Mouse (Mus musculus): ENCODE results near the gene Jmjd8. TPM values are rescaled to one million over a fixed set of nuclear protein-coding genes. Genes with fewer than 3 reads are reported as not detected.

The Jmjd8 gene
- polyA plus RNA-seq, 2 experiments: 13.7 to 17.3 TPM

DNA sequence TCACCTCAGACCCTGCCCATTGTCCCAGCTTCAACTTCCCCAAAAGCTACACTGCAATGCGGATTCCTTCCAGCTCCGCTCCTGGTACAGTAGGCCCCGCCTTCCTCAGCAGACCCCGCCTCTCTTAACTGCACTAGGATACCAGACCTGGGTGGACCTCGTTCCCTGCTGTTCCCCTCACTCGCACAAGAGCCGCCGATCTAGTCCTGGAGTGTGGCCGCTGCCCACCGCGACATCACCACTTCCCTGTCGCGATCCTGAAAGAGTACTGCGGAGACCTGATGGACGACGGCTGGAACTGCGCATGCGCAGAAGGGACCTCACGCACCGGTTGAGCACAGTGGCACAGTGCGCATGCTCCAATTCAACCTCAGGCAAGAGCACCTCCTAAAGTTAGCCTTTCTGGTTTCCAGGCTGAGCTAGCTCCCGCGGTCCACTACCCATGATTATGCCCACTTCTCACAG is 43.4 kb upstream of the Jmjd8 start, which contains the start of gene Haghl:
Gene Haghl (minus strand): TSS at position 393 of the 465 bp plus-strand sequence.
- H3K4me3 ChIP-seq (ENCODE audit: insufficient read depth in 1 of 2, low read depth in 2 of 2, low read length in 2 of 2): peak within 1 kb of the TSS; percentile 65 to 75
- ATAC-seq (ENCODE audit: insufficient read depth) (peak; percentile 86), DNase-seq (ENCODE audit: low read depth in 3 of 3, low spot score in 3 of 3) (peak; percentile 87 to 89 (median 89))
- TF ChIP-seq EP300 (IDR thresholded peaks at IDR 0.05; ENCODE audit: low read depth): no peak
- TF ChIP-seq CTCF (IDR thresholded peaks at IDR 0.05; ENCODE audit: low read depth): no peak
- peak within 1 kb of the TSS; percentile 70 for H3K4me2 ChIP-seq (ENCODE audit: low read depth)
- H3K36me3 ChIP-seq (replicated peaks; ENCODE audit: control insufficient read depth, insufficient read depth, low read depth): peaks cover 14% of the 10 kb centered on the region
- H3K27me3 ChIP-seq (ENCODE audit: control insufficient read depth, insufficient read depth, low read length): no peaks in the 10 kb centered on the region
- H3K27ac ChIP-seq: peak within 1 kb of the TSS; percentile 24
- peak within 1 kb of the TSS; percentile 32 for H3K9ac ChIP-seq (replicated peaks)
- under 1% methylated on average over 23 of the region's 23 CpGs for WGBS (ENCODE audit: insufficient replicate concordance)
- peaks cover 0 to 2% of the 10 kb centered on the region in 2 experiments; a peak in 1 of 4 replicates for H3K4me1 ChIP-seq (replicated peaks; ENCODE audit: control insufficient read depth in 2 of 2, insufficient read depth in 2 of 2, low read length in 1 of 2)
- no peaks in the 10 kb centered on the region for H3K9me3 ChIP-seq (ENCODE audit: control insufficient read depth, low read length)

DNA sequence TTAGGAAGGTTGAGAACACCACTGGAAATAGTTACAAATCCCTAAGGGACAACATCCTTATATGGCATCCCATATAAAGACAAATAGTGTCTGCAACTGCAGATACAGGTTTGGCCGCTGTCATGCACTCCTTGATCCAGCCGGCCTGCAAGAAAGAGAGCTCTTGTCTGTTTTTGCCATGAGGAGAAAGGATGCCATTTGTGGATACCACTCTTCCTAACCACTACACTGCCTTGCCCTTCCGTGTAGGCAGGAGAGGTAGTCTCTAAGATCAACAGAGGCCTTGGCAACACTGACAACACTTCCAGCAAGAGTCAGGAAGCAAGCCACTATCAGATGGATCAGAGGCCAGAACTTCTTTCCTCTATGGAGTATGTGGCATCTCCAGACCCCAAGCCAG is 42.4 kb upstream of the Jmjd8 start, which contains the start of gene Ccdc78:
Gene Ccdc78 (plus strand): TSS at position 301 of the 400 bp plus-strand sequence.
- no peaks in the 10 kb centered on the region for H3K9me3 ChIP-seq (ENCODE audit: control insufficient read depth, low read length)
- peak within 1 kb of the TSS; percentile 32 for H3K9ac ChIP-seq (replicated peaks)
- ATAC-seq (ENCODE audit: insufficient read depth) (no peak), DNase-seq (ENCODE audit: low read depth in 3 of 3, low spot score in 3 of 3) (no peak)
- H3K27me3 ChIP-seq (ENCODE audit: control insufficient read depth, insufficient read depth, low read length): no peaks in the 10 kb centered on the region
- H3K4me1 ChIP-seq (replicated peaks; ENCODE audit: control insufficient read depth in 2 of 2, insufficient read depth in 2 of 2, low read length in 1 of 2): peaks cover 0 to 5% of the 10 kb centered on the region in 2 experiments; a peak in 3 of 4 replicates
- H3K4me2 ChIP-seq (ENCODE audit: low read depth): peak within 1 kb of the TSS; percentile 70
- TF ChIP-seq EP300 (IDR thresholded peaks at IDR 0.05; ENCODE audit: low read depth) (no peak), CTCF (IDR thresholded peaks at IDR 0.05; ENCODE audit: low read depth) (no peak)
- H3K36me3 ChIP-seq (replicated peaks; ENCODE audit: control insufficient read depth, insufficient read depth, low read depth): peaks cover 14% of the 10 kb centered on the region
- 71% methylated on average over 3 of the region's 3 CpGs for WGBS (ENCODE audit: insufficient replicate concordance)
- peak within 1 kb of the TSS; percentile 65 to 75 for H3K4me3 ChIP-seq (ENCODE audit: insufficient read depth in 1 of 2, low read depth in 2 of 2, low read length in 2 of 2)
- H3K27ac ChIP-seq: peak within 1 kb of the TSS; percentile 24

DNA sequence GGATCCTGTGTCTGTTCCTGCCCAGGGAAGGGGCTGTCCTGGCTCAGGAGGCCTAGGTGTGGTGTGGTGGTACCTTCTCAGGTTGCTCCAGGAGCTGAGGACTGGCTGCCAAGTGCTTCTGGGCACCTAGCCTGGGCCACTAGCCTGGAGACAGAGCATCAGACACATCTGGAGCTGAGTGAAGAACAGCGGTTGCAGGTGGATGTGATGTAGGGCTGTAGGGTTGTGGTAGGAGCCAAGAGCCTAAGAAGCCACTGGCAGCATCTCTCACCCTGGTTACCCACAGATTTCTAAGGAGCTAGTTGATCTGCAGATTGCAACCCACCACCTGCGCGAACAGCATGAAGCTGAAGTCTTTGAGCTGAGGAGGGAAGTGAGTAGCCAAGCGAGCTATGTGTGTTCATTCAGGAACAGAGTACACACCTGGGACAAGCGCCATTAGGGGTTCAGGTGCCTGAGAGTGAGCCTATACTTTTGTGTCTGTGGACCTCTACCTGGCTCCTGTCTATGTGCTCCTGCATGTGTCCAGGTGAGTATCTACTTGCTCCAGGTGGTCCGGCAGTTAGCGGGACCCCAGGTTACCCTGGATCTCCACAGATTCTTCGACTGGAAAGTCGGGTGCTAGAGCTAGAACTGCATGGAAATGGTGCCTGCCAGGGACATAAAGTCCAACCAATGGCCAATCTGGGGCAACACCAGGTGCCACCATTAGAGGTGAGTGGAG is 41.7 kb upstream of the Jmjd8 start:
- H3K36me3 ChIP-seq (replicated peaks; ENCODE audit: control insufficient read depth, insufficient read depth, low read depth): peaks cover 13% of the 10 kb centered on the region
- no peak for DNase-seq (ENCODE audit: low read depth in 3 of 3, low spot score in 3 of 3)
- WGBS (ENCODE audit: insufficient replicate concordance): 81% methylated on average over 9 of the region's 9 CpGs

DNA sequence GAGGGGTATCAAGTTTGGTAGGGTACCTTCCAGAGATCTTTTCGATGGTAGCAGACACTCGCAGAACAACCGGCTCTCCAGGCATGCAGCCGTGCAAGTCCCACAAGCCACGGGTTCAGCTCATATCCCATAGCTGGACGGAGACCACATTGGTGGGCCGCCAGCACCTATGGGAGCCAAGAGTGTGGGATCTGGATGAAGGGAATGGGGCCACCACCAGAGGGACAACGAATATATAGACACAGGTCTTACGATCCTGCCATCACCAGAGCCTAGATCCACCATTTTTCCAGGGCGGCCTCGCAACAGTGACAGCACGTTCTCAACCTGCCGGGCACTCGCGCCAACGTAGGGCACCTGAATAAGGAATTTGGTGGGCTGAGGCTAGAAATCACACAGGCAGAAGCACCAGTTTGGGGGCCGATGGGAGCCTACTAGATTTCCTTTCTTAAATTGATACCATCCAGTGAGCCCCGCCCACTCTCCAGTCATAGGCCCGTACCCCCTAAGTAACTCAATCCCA is 37.3 kb upstream of the Jmjd8 start:
- 29% methylated on average over 19 of the region's 19 CpGs for WGBS (ENCODE audit: insufficient replicate concordance)
- H3K9me3 ChIP-seq (ENCODE audit: control insufficient read depth, low read length): no peaks in the 10 kb centered on the region
- H3K4me1 ChIP-seq (replicated peaks; ENCODE audit: control insufficient read depth in 2 of 2, insufficient read depth in 2 of 2, low read length in 1 of 2): peaks cover 7 to 19% of the 10 kb centered on the region in 2 experiments
- TF ChIP-seq CTCF (IDR thresholded peaks at IDR 0.05; ENCODE audit: low read depth) (peak; percentile 18; the same call in 1 of the 2 replicates), EP300 (IDR thresholded peaks at IDR 0.05; ENCODE audit: low read depth) (no peak)
- ATAC-seq (ENCODE audit: insufficient read depth) (no peak), DNase-seq (ENCODE audit: low read depth in 3 of 3, low spot score in 3 of 3) (no peak)
- H3K9ac ChIP-seq (replicated peaks): peak overlapping the region; percentile 71
- peak overlapping the region; percentile 95 for H3K4me2 ChIP-seq (ENCODE audit: low read depth)
- peak overlapping the region; percentile 57 for H3K27ac ChIP-seq
- peaks cover 6% of the 10 kb centered on the region for H3K36me3 ChIP-seq (replicated peaks; ENCODE audit: control insufficient read depth, insufficient read depth, low read depth)
- H3K4me3 ChIP-seq (ENCODE audit: insufficient read depth in 1 of 2, low read depth in 2 of 2, low read length in 2 of 2): peak overlapping the region; percentile 78 to 95
- H3K27me3 ChIP-seq (ENCODE audit: control insufficient read depth, insufficient read depth, low read length): no peaks in the 10 kb centered on the region

More for the DNA sequence above, 41.7 kb upstream of the Jmjd8 start:
- no peaks in the 10 kb centered on the region for H3K9me3 ChIP-seq (ENCODE audit: control insufficient read depth, low read length)
- H3K27ac ChIP-seq: no peak overlapping the region
- H3K9ac ChIP-seq (replicated peaks): no peak overlapping the region
- H3K4me2 ChIP-seq (ENCODE audit: low read depth): no peak overlapping the region
- no peak for TF ChIP-seq EP300 (IDR thresholded peaks at IDR 0.05; ENCODE audit: low read depth)
- TF ChIP-seq CTCF (IDR thresholded peaks at IDR 0.05; ENCODE audit: low read depth): no peak
- H3K27me3 ChIP-seq (ENCODE audit: control insufficient read depth, insufficient read depth, low read length): no peaks in the 10 kb centered on the region
- H3K4me3 ChIP-seq (ENCODE audit: insufficient read depth in 1 of 2, low read depth in 2 of 2, low read length in 2 of 2): no peak overlapping the region
- no peak for ATAC-seq (ENCODE audit: insufficient read depth)
- peaks cover 0 to 7% of the 10 kb centered on the region in 2 experiments; a peak in 3 of 4 replicates for H3K4me1 ChIP-seq (replicated peaks; ENCODE audit: control insufficient read depth in 2 of 2, insufficient read depth in 2 of 2, low read length in 1 of 2)

All from liver, embryonic 14.5 days (tissue).